Mouse (Mus musculus): ENCODE results near the gene Abhd14b.

- no peak for TF ChIP-seq CTCF (IDR thresholded peaks at IDR 0.05; ENCODE audit: extremely low read depth, insufficient read depth, insufficient read length, insufficient replicate concordance)
- TF ChIP-seq POLR2A (IDR thresholded peaks at IDR 0.05; ENCODE audit: low read depth, low read length), result no peak
Observed at GRCm38 (mm10) chr9:106481075-106481474, 33.8 kb downstream of the Abhd14b start.
